Mouse (Mus musculus): Measurements from ENCODE around the gene Adprhl2.

Adprhl2 gene

GRCm38 (mm10) chr4:126306058-126306457 lies 15.4 kb downstream of the Adprhl2 start:
- no peak for DNase-seq (ENCODE audit: low read depth)

GRCm38 (mm10) chr4:126305428-126305827 lies 16.1 kb downstream of the Adprhl2 start:
- no peak for DNase-seq (ENCODE audit: low read depth)

GRCm38 (mm10) chr4:126303877-126304276 lies 17.6 kb downstream of the Adprhl2 start:
- DNase-seq (ENCODE audit: low read depth), result no peak

- no peak for DNase-seq (ENCODE audit: low read depth)
Observed at GRCm38 (mm10) chr4:126301584-126302309, 19.8 kb downstream of the Adprhl2 start.

- peak; percentile 75 for DNase-seq (ENCODE audit: low read depth)
Observed at GRCm38 (mm10) chr4:126300916-126301583, 20.5 kb downstream of the Adprhl2 start.

- DNase-seq (ENCODE audit: low read depth), result no peak
Observed at GRCm38 (mm10) chr4:126296617-126297101, 24.8 kb downstream of the Adprhl2 start.

- no peak for DNase-seq (ENCODE audit: low read depth)
Observed at GRCm38 (mm10) chr4:126295937-126296336, 25.6 kb downstream of the Adprhl2 start.

GRCm38 (mm10) chr4:126295152-126295551 lies 26.4 kb downstream of the Adprhl2 start:
- no peak for DNase-seq (ENCODE audit: low read depth)

GRCm38 (mm10) chr4:126291196-126291595 lies 30.3 kb downstream of the Adprhl2 start:
- DNase-seq (ENCODE audit: low read depth), result no peak

- DNase-seq (ENCODE audit: low read depth), result no peak
Observed at GRCm38 (mm10) chr4:126290314-126290713, 31.2 kb downstream of the Adprhl2 start.

- DNase-seq (ENCODE audit: low read depth), result no peak
Observed at GRCm38 (mm10) chr4:126288085-126288666, 33.3 kb downstream of the Adprhl2 start.

GRCm38 (mm10) chr4:126287302-126287995 lies 34.1 kb downstream of the Adprhl2 start:
- DNase-seq (ENCODE audit: low read depth), result no peak

- DNase-seq (ENCODE audit: low read depth), result no peak
Observed at GRCm38 (mm10) chr4:126286492-126286891, 35.0 kb downstream of the Adprhl2 start, which contains the start of gene Col8a2. Col8a2 (plus strand) TSS chr4:126286793.

GRCm38 (mm10) chr4:126283582-126283981 lies 37.9 kb downstream of the Adprhl2 start:
- no peak for DNase-seq (ENCODE audit: low read depth)

GRCm38 (mm10) chr4:126281706-126282105 lies 39.8 kb downstream of the Adprhl2 start:
- DNase-seq (ENCODE audit: low read depth), result no peak

GRCm38 (mm10) chr4:126278961-126279360 lies 42.5 kb downstream of the Adprhl2 start:
- DNase-seq (ENCODE audit: low read depth), result no peak

- no peak for DNase-seq (ENCODE audit: low read depth)
Observed at GRCm38 (mm10) chr4:126278565-126278915, 43.0 kb downstream of the Adprhl2 start.

- no peak for DNase-seq (ENCODE audit: low read depth)
Observed at GRCm38 (mm10) chr4:126277906-126278564, 43.5 kb downstream of the Adprhl2 start.

- no peak for DNase-seq (ENCODE audit: low read depth)
Observed at GRCm38 (mm10) chr4:126275681-126276131, 45.8 kb downstream of the Adprhl2 start.

GRCm38 (mm10) chr4:126275081-126275480 lies 46.4 kb downstream of the Adprhl2 start:
- no peak for DNase-seq (ENCODE audit: low read depth)

- DNase-seq (ENCODE audit: low read depth), result no peak
Observed at GRCm38 (mm10) chr4:126273753-126274152, 47.8 kb downstream of the Adprhl2 start.

GRCm38 (mm10) chr4:126269292-126269691 lies 52.2 kb downstream of the Adprhl2 start:
- no peak for DNase-seq (ENCODE audit: low read depth)

All from fibroblast of lung, adult 2 months (primary cell).